27 mouse cellular contexts compared by ENCODE assay signal in genomic region chr10:20929607-20930006, GRCm38 (mm10). TPM values are rescaled to one million over a fixed set of nuclear protein-coding genes. Genes with fewer than 3 reads are reported as not detected.
DNase-seq lines count a peak whose midpoint lies in the region; ATAC-seq and TF ChIP-seq lines count a peak whose summit lies in the region.
"Had no signal": no experiment of that assay in that cellular context is flagged by ENCODE, and none has a peak within 500 bp of the region (broad histone marks: within the 10 kb centered on the region; RNA-seq: fewer than 3 reads in every experiment).

No protein-coding gene starts in this region.

- no peak overlapping the region for H3K27ac ChIP-seq in lung, embryonic 14.5 days (ENCODE audit: low read depth)
- no peak overlapping the region for H3K27ac ChIP-seq in lung, postnatal 0 days (ENCODE audit: low read length)
- H3K27ac ChIP-seq: embryonic facial prominence, embryonic 13.5 days; embryonic facial prominence, embryonic 15.5 days; forebrain, embryonic 10.5 days; forebrain, embryonic 12.5 days had no signal

- H3K27me3 ChIP-seq in lung, embryonic 14.5 days (ENCODE audit: insufficient read depth, low read length) = no peaks in the 10 kb centered on the region
- H3K27me3 ChIP-seq in lung, postnatal 0 days (replicated peaks; ENCODE audit: insufficient read depth, low read length) = no peaks in the 10 kb centered on the region
- H3K27me3 ChIP-seq: CH12.LX; embryonic facial prominence, embryonic 13.5 days; embryonic facial prominence, embryonic 15.5 days; forebrain, embryonic 12.5 days had no signal

- ATAC-seq in lung, embryonic 14.5 days (ENCODE audit: insufficient read depth) = no peak
- peak; percentile 52 for ATAC-seq in lung, postnatal 0 days
- ATAC-seq: CD4-positive, CD25-positive, alpha-beta regulatory T cell, adult 4 months; forebrain, embryonic 14.5 days; forebrain, embryonic 16.5 days had no signal

- H3K4me3 ChIP-seq in lung, embryonic 14.5 days (ENCODE audit: low read depth, low read length) = no peak overlapping the region
- H3K4me3 ChIP-seq in lung, postnatal 0 days (ENCODE audit: low read depth, low read length) = no peak overlapping the region
- H3K4me3 ChIP-seq: embryonic facial prominence, embryonic 13.5 days; embryonic facial prominence, embryonic 15.5 days; erythroblast, embryonic 14.5 days; forebrain, embryonic 10.5 days; forebrain, embryonic 12.5 days had no signal

- TF ChIP-seq CTCF in lung, embryonic 14.5 days (IDR thresholded peaks at IDR 0.05; ENCODE audit: low read depth) = no peak
- TF ChIP-seq CTCF in lung, postnatal 0 days (IDR thresholded peaks at IDR 0.05) = no peak

- DNase-seq in lung, embryonic 14.5 days = peak; percentile 22
- no peak for DNase-seq in lung, adult 18-20 months
- DNase-seq in lung, postnatal 0 days (ENCODE audit: low spot score) = peak; percentile 64
- DNase-seq in lung, postnatal 14 days = peak; percentile 15
- peak; percentile 22 for DNase-seq in lung, postnatal 36 days
- no peak for DNase-seq in adrenal gland, adult (ENCODE audit: inconsistent age in 2 of 2, low spot score in 1 of 2)
- DNase-seq in MN1 (ENCODE audit: low spot score) = no peak
- no peak for DNase-seq in urinary bladder, postnatal 10 days (ENCODE audit: low spot score)
- DNase-seq: adrenal gland, adult 8-10 months; adrenal gland, postnatal 14 days; adrenal gland, postnatal 36 days; B cell, adult 2 months; cerebellum, adult 11-12 months; cerebellum, adult 2 months; cerebellum, adult 9-10 months; cerebellum, postnatal 10 days; cerebellum, postnatal 25 days had no signal

- H3K36me3 ChIP-seq in lung, embryonic 14.5 days (ENCODE audit: insufficient read depth) = no peaks in the 10 kb centered on the region
- no peaks in the 10 kb centered on the region for H3K36me3 ChIP-seq in lung, postnatal 0 days (ENCODE audit: insufficient read depth, low read length)
- H3K36me3 ChIP-seq: embryonic facial prominence, embryonic 13.5 days; embryonic facial prominence, embryonic 15.5 days; forebrain, embryonic 10.5 days; forebrain, embryonic 12.5 days; G1E had no signal

- no peak for TF ChIP-seq EP300 in lung, postnatal 0 days (IDR thresholded peaks at IDR 0.05)

- 58% methylated on average over 5 of the region's 5 CpGs for WGBS in lung, embryonic 14.5 days
- WGBS in lung, postnatal 0 days = 57% methylated on average over 5 of the region's 5 CpGs

- no peaks in the 10 kb centered on the region for H3K9me3 ChIP-seq in lung, embryonic 14.5 days (ENCODE audit: low read depth, low read length)
- H3K9me3 ChIP-seq in lung, postnatal 0 days (ENCODE audit: low read length) = no peaks in the 10 kb centered on the region
- H3K9me3 ChIP-seq: embryonic facial prominence, embryonic 13.5 days; embryonic facial prominence, embryonic 15.5 days; forebrain, embryonic 10.5 days; forebrain, embryonic 12.5 days; G1E had no signal

- H3K4me1 ChIP-seq in lung, embryonic 14.5 days (ENCODE audit: insufficient read depth) = no peaks in the 10 kb centered on the region
- H3K4me1 ChIP-seq in lung, postnatal 0 days (ENCODE audit: insufficient read depth, low read depth, low read length) = no peaks in the 10 kb centered on the region
- H3K4me1 ChIP-seq: embryonic facial prominence, embryonic 15.5 days; forebrain, embryonic 10.5 days; forebrain, embryonic 12.5 days had no signal

- H3K9ac ChIP-seq in lung, embryonic 14.5 days = no peak overlapping the region
- H3K9ac ChIP-seq in lung, postnatal 0 days (replicated peaks; ENCODE audit: low read depth) = no peak overlapping the region
- H3K9ac ChIP-seq: embryonic facial prominence, embryonic 13.5 days; embryonic facial prominence, embryonic 15.5 days; forebrain, embryonic 12.5 days had no signal

- no peak overlapping the region for H3K4me2 ChIP-seq in lung, embryonic 14.5 days
- H3K4me2 ChIP-seq in lung, postnatal 0 days (replicated peaks; ENCODE audit: low read depth, low read length) = no peak overlapping the region
- H3K4me2 ChIP-seq: embryonic facial prominence, embryonic 13.5 days; embryonic facial prominence, embryonic 15.5 days; forebrain, embryonic 12.5 days had no signal

RNA-seq across cellular contexts. Expression of gene Ahi1, which starts 22.7 kb away (rescaled TPM):
- polyA plus RNA-seq in lung, embryonic 14.5 days (2014; fragmentation: Nextera tagmentation; extraction: Ambion mirVana) = 7.9 and 8.1 TPM in 2 replicates
- 3.2 and 3.4 TPM in 2 replicates for polyA plus RNA-seq in lung, postnatal 0 days (2015; fragmentation: Nextera tagmentation; extraction: Ambion mirVana)

Comparison
In these comparisons a context has a peak if more than half of its experiments do, and no peak if none do; other contexts are left out.
1. DNase-seq: peak in lung, embryonic 14.5 days (single experiment), lung, postnatal 0 days (single experiment), lung, postnatal 14 days (single experiment) and lung, postnatal 36 days (single experiment); none in lung, adult 18-20 months (0 of 2), adrenal gland, adult (0 of 2), MN1 (single experiment) and urinary bladder, postnatal 10 days (single experiment).